Mouse (Mus musculus) bone marrow, adult 2 months (tissue): ENCODE results near the gene Gpx1.

ENCODE experiments used
- CTCF ChIP-seq: fragments of 200-500 bp; IDR thresholded peaks from 2 replicates; pipeline ENCODE4 v1.5.1; 2011; ENCODE audit warnings: low read length, control low read depth; ENCODE audit not compliant: control insufficient read depth, insufficient read depth
- POLR2A ChIP-seq: fragments of 200-500 bp; IDR thresholded peaks from 2 replicates; pipeline ENCODE4 v1.6.1; 2011; ENCODE audit warnings: low read depth, mild to moderate bottlenecking, control low read depth, low read length, borderline replicate concordance; ENCODE audit not compliant: control insufficient read depth

DNA sequence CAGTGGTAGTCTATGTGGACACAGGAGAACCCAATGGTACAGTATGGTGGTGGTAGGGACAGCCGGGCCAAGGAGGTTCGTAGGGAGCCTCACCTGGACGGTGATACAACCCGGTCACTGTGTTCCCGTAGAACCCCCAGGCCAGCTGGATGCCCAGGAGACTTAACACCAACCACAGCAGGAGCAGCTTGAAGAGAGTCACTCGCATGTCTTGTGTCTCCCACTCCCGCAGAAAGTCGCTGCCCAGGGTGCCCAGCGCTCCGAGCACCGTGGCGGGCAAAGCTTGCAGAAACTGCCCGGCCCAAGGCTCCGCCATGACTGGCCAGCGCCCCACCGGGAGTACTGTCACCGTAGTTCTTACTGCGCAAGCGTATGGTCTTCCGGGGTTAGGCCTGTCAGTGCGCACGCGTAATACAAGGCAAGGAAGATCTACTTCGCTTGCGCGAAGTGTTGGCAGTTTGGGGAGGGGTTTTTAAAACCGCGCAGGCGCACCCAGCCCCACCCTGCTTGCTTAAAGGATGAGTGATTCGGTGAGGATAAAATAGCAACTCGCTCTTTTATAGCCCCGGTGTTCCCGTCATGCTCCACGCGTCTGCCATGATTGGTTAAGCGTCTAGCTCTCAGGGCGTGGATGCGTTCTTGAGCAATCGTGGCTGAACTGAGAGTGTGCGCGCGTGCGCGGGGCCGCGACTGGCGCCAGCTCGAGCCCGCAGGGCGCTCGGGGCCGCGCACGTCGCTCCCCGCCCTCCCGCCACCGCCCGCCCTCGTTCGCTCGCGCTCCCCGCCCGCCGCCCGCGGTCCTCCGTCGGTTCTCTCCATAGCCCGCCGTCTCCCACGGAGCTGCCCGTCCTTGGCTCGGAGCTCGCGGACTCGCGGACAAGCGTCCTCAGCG, 32.8 kb upstream of the Gpx1 start, which contains the start of the genes Rhoa and Tcta:
- TF ChIP-seq CTCF (no peak; the same call in 1 of the 2 replicates), POLR2A (peak; percentile 97)
